Mouse (Mus musculus): ENCODE data around the gene Baz2b. TPM values are rescaled to one million over a fixed set of nuclear protein-coding genes. Genes with fewer than 3 reads are reported as not detected.
A peak's percentile ranks its signal among the peaks of the same experiment; 100 is the strongest.

Baz2b gene
- polyA plus RNA-seq, 1 experiment, result 15.0 TPM

DNA sequence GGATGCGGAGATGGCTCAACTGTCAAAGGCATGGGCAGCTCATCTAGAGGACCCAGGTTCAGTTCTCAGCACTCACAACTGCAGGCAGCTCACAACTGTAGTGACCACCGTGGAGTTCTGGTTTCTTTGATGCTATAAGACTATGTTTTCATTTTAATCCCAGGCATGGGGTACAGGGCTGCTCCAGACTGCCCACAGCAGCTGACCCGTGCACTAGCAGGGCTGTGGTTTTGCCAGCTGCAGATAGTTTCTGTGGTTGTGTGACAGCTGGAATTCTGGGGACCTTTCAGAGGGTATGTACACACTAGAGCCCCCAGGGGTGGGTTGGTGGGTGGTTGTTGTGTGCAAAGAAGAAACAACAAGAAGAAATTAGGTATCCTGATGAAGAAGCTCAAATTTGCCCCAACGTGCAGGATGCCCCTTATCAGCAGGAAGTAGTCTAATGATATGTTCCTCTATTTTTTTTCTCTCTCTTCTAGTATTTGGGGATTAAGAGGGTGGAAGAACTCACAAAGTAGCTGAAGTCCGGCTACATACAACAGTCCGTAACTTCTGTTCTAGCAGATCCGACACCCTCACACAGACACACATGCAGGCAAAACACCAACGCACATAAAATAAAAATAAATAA is 6.6 kb downstream of the Baz2b start:
- TF ChIP-seq CTCF (conservative IDR thresholded peaks at IDR 0.05; ENCODE audit: insufficient read depth, insufficient read length, low read depth, low read length) (no peak), POLR2A (IDR thresholded peaks at IDR 0.05; ENCODE audit: low read depth, low read length) (no peak)
- Histone ChIP-seq H3K36me3 (ENCODE audit: control insufficient read depth, insufficient read depth, low read length) (peaks cover 2% of the 10 kb centered on the region), H3K4me3 (ENCODE audit: insufficient read depth, low read depth, low read length) (no peak overlapping the region), H3K27me3 (replicated peaks; ENCODE audit: control insufficient read depth, insufficient read depth, low read length) (no peaks in the 10 kb centered on the region), H3K4me1 (ENCODE audit: control insufficient read depth, insufficient read depth, low read length) (peaks cover 2% of the 10 kb centered on the region; the same call in 1 of the 2 replicates), H3K27ac (ENCODE audit: insufficient read depth, low read depth, low read length) (no peak overlapping the region)
- WGBS, result 87% methylated on average over 8 of the region's 8 CpGs
- no peak for DNase-seq

DNA sequence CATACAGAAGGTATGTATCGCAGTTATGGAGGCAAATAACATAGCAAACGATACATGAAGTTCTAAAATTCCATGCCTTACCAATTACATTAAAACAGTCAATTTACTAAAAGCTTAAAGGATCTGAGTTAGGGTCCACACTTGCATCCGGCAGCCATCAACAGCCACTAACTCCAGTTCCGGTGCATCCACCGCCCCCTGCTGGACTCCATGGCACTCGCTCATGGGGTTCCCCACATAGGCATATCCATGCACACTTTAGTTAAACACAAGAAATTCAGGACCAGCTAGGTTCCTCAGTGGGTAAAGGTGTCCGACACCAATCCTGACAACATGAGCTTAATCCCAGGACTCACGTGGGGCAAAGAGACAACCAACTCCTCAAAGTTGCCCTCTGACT is 9.0 kb downstream of the Baz2b start:
- TF ChIP-seq CTCF (conservative IDR thresholded peaks at IDR 0.05; ENCODE audit: insufficient read depth, insufficient read length, low read depth, low read length) (peak; percentile 69), POLR2A (IDR thresholded peaks at IDR 0.05; ENCODE audit: low read depth, low read length) (no peak)
- Histone ChIP-seq H3K27ac (ENCODE audit: insufficient read depth, low read depth, low read length) (no peak overlapping the region), H3K4me3 (ENCODE audit: insufficient read depth, low read depth, low read length) (no peak overlapping the region), H3K4me1 (ENCODE audit: control insufficient read depth, insufficient read depth, low read length) (no peaks in the 10 kb centered on the region), H3K27me3 (replicated peaks; ENCODE audit: control insufficient read depth, insufficient read depth, low read length) (no peaks in the 10 kb centered on the region), H3K36me3 (ENCODE audit: control insufficient read depth, insufficient read depth, low read length) (no peaks in the 10 kb centered on the region)
- WGBS, result 72% methylated on average over 8 of the region's 8 CpGs
- peak; percentile 63 for DNase-seq

DNA sequence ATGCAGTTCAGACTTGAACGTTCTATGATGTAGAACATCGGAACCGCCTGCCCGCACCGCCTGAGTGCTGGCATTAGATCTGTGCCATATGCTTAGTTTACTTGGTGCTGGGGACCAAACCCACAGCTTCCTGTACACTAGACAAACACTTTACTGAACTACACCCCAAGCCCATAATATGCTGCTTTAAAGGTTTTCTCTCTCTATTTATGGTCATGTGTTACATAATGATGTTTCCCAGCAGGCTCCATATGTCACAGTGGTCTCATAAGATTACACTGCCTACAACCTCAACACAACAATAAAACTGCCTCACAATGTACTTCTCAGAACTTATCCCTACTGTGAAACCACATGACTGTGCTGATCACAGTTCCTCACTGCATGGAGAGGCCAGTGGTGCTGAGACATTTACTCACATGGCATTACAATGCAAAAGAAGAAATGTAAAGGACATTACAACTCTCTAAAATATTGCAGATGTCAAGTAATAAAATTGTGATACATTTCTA is 9.5 kb downstream of the Baz2b start:
- 94% methylated on average over 5 of the region's 5 CpGs for whole genome bisulfite sequencing
- TF ChIP-seq POLR2A (IDR thresholded peaks at IDR 0.05; ENCODE audit: low read depth, low read length) (no peak), CTCF (conservative IDR thresholded peaks at IDR 0.05; ENCODE audit: insufficient read depth, insufficient read length, low read depth, low read length) (no peak)
- no peaks in the 10 kb centered on the region for H3K36me3 ChIP-seq (ENCODE audit: control insufficient read depth, insufficient read depth, low read length)
- H3K4me1 ChIP-seq (ENCODE audit: control insufficient read depth, insufficient read depth, low read length), result no peaks in the 10 kb centered on the region
- no peak for DNase-seq
- H3K4me3 ChIP-seq (ENCODE audit: insufficient read depth, low read depth, low read length), result no peak overlapping the region
- no peaks in the 10 kb centered on the region for H3K27me3 ChIP-seq (replicated peaks; ENCODE audit: control insufficient read depth, insufficient read depth, low read length)
- no peak overlapping the region for H3K27ac ChIP-seq (ENCODE audit: insufficient read depth, low read depth, low read length)

DNA sequence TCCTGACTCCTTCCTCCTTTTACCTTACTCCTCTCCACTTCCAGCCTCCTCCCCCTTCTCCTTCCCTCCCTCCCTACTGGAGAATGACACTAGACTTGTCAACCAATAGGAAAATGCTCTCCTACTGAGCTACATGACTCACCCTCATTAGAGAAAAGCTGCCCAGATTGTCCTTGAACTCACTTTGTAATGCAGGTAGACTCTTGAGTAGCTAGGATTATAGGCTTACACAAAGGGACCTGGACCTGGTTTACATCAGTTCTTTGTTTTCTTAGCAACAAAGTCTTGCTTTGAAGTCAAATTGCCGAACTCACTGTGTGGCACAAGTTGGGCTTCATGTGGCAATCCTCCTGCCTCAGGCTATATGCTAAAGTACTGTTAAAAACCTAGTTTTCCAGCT is 12.8 kb downstream of the Baz2b start:
- H3K4me3 ChIP-seq (ENCODE audit: insufficient read depth, low read depth, low read length), result no peak overlapping the region
- no peaks in the 10 kb centered on the region for H3K36me3 ChIP-seq (ENCODE audit: control insufficient read depth, insufficient read depth, low read length)
- no peak overlapping the region for H3K27ac ChIP-seq (ENCODE audit: insufficient read depth, low read depth, low read length)
- TF ChIP-seq CTCF (conservative IDR thresholded peaks at IDR 0.05; ENCODE audit: insufficient read depth, insufficient read length, low read depth, low read length), result no peak
- H3K4me1 ChIP-seq (ENCODE audit: control insufficient read depth, insufficient read depth, low read length), result no peaks in the 10 kb centered on the region
- DNase-seq, result no peak
- no peaks in the 10 kb centered on the region for H3K27me3 ChIP-seq (replicated peaks; ENCODE audit: control insufficient read depth, insufficient read depth, low read length)
- WGBS, result 82% methylated on average over 1 of the region's 1 CpGs

DNA sequence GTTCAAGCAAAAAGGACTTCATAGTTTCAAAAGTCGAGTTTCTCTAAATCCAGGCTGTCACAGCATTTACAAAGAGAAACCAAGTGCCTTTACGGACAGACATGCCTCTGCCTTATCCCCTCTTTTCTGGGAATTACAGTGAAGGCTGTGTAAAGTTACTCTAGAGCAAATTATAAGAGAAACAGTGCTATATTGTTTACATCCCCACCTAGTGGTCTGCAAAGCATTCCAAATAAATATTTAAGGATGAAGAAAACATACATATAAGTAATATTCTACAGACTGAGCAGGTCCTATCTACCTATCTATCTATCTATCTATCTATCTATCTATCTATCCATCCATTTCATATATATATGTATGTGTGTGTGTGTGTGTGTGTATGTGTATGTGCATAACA is 27.9 kb downstream of the Baz2b start:
- 66% methylated on average over 2 of the region's 2 CpGs for WGBS
- Histone ChIP-seq H3K4me1 (ENCODE audit: control insufficient read depth, insufficient read depth, low read length) (peaks cover 2% of the 10 kb centered on the region; the same call in 1 of the 2 replicates), H3K27ac (ENCODE audit: insufficient read depth, low read depth, low read length) (no peak overlapping the region), H3K4me3 (ENCODE audit: insufficient read depth, low read depth, low read length) (no peak overlapping the region), H3K27me3 (replicated peaks; ENCODE audit: control insufficient read depth, insufficient read depth, low read length) (no peaks in the 10 kb centered on the region), H3K36me3 (ENCODE audit: control insufficient read depth, insufficient read depth, low read length) (no peaks in the 10 kb centered on the region)
- TF ChIP-seq CTCF (conservative IDR thresholded peaks at IDR 0.05; ENCODE audit: insufficient read depth, insufficient read length, low read depth, low read length), result no peak
- TF ChIP-seq POLR2A (IDR thresholded peaks at IDR 0.05; ENCODE audit: low read depth, low read length), result no peak
- DNase-seq, result no peak

DNA sequence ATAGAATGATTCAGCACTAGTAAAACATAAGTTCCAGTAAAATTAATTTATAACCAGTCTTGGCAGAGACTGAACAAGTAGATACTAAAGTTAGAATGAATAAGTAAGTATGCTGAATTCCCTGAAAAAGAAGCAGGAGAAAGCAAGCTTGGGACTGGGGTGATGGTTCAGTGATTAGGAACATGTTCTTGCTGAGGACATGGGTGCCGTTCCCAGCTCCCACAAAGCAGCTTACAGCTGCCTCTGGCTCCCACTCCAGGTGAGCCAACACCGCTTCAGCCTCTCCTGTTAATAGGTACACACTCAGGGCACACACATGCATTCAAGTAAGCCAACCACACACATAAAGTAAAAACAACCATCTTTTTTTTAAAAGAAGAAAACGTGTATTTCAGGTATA is 32.1 kb downstream of the Baz2b start:
- Histone ChIP-seq H3K27ac (ENCODE audit: insufficient read depth, low read depth, low read length) (no peak overlapping the region; the same call in 1 of the 2 replicates), H3K27me3 (replicated peaks; ENCODE audit: control insufficient read depth, insufficient read depth, low read length) (no peaks in the 10 kb centered on the region), H3K4me3 (ENCODE audit: insufficient read depth, low read depth, low read length) (no peak overlapping the region), H3K4me1 (ENCODE audit: control insufficient read depth, insufficient read depth, low read length) (peaks cover 3% of the 10 kb centered on the region; the same call in 1 of the 2 replicates), H3K36me3 (ENCODE audit: control insufficient read depth, insufficient read depth, low read length) (no peaks in the 10 kb centered on the region)
- WGBS, result 55% methylated on average over 3 of the region's 3 CpGs
- TF ChIP-seq CTCF (conservative IDR thresholded peaks at IDR 0.05; ENCODE audit: insufficient read depth, insufficient read length, low read depth, low read length) (no peak), POLR2A (IDR thresholded peaks at IDR 0.05; ENCODE audit: low read depth, low read length) (no peak)
- DNase-seq, result peak; percentile 85

GRCm38 (mm10) chr2:60176087-60176486 is 33.6 kb downstream of the Baz2b start:
- no peaks in the 10 kb centered on the region for H3K36me3 ChIP-seq (ENCODE audit: control insufficient read depth, insufficient read depth, low read length)

More at GRCm38 (mm10) chr2:60176087-60176486, 33.6 kb downstream of the Baz2b start:
- Histone ChIP-seq H3K27ac (ENCODE audit: insufficient read depth, low read depth, low read length) (no peak overlapping the region), H3K4me3 (ENCODE audit: insufficient read depth, low read depth, low read length) (no peak overlapping the region), H3K4me1 (ENCODE audit: control insufficient read depth, insufficient read depth, low read length) (peaks cover 3% of the 10 kb centered on the region; the same call in 1 of the 2 replicates), H3K27me3 (replicated peaks; ENCODE audit: control insufficient read depth, insufficient read depth, low read length) (no peaks in the 10 kb centered on the region)
- DNase-seq, result no peak
- TF ChIP-seq POLR2A (IDR thresholded peaks at IDR 0.05; ENCODE audit: low read depth, low read length), result no peak
- no peak for TF ChIP-seq CTCF (conservative IDR thresholded peaks at IDR 0.05; ENCODE audit: insufficient read depth, insufficient read length, low read depth, low read length)
- 96% methylated on average over 5 of the region's 5 CpGs for WGBS
